Mouse (Mus musculus) hindbrain, embryonic 13.5 days (tissue): ENCODE results near the gene Ddc. TPM values are rescaled to one million over a fixed set of nuclear protein-coding genes. Genes with fewer than 3 reads are reported as not detected.

Source experiments
- polyA plus RNA-seq: library from polyadenylated mRNA; unstranded; fragments of >200 nt; fragmentation: Nextera tagmentation; extraction: Ambion mirVana; gene quantifications from 2 replicates; pipeline ENCODE4 v1.2.1, GENCODE M21; 2015

The Ddc gene
- polyA plus RNA-seq, 1 experiment from 2014 or later, result 5.8 TPM

Other genes starting within 250 kb of the Ddc start
- gene Ikzf1, start 213.1 kb downstream of the Ddc start, polyA plus RNA-seq, result 0.74 and 1.1 TPM in 2 replicates
- gene Fignl1, start 89.2 kb downstream of the Ddc start, polyA plus RNA-seq, result 15.4 and 15.5 TPM in 2 replicates
- 116 and 124 TPM in 2 replicates for gene Grb10, start 140.5 kb upstream of the Ddc start, polyA plus RNA-seq